Mouse (Mus musculus): ENCODE measurements around the gene Ifng.
"Not testable (repeated sequence)": the region's sequence is repeated elsewhere in the genome, so short reads cannot be mapped to it uniquely, and the experiment has no call there.

Ifng gene

GRCm38 (mm10) chr10:118440742-118441240 is at the start of gene Ifng:
Ifng (plus strand) TSS chr10:118441046.
- no peak for DNase-seq (ENCODE audit: low read depth, low spot score)

GRCm38 (mm10) chr10:118399917-118400316 is 40.9 kb upstream of the Ifng start:
- DNase-seq (ENCODE audit: low read depth, low spot score): no peak

GRCm38 (mm10) chr10:118406463-118407221 is 34.2 kb upstream of the Ifng start:
- DNase-seq (ENCODE audit: low read depth, low spot score): no peak

GRCm38 (mm10) chr10:118411377-118411776 is 29.5 kb upstream of the Ifng start:
- no peak for DNase-seq (ENCODE audit: low read depth, low spot score)

GRCm38 (mm10) chr10:118412774-118413173 is 28.1 kb upstream of the Ifng start:
- DNase-seq (ENCODE audit: low read depth, low spot score): no peak

- DNase-seq (ENCODE audit: low read depth, low spot score): no peak
Measured at GRCm38 (mm10) chr10:118419000-118419425, 21.8 kb upstream of the Ifng start.

- no peak for DNase-seq (ENCODE audit: low read depth, low spot score)
Measured at GRCm38 (mm10) chr10:118420896-118421295, 19.9 kb upstream of the Ifng start.

- no peak for DNase-seq (ENCODE audit: low read depth, low spot score)
Measured at GRCm38 (mm10) chr10:118435501-118435900, 5.3 kb upstream of the Ifng start.

GRCm38 (mm10) chr10:118441898-118442297 is 1.1 kb downstream of the Ifng start:
- no peak for DNase-seq (ENCODE audit: low read depth, low spot score)

GRCm38 (mm10) chr10:118442999-118443398 is 2.2 kb downstream of the Ifng start:
- no peak for DNase-seq (ENCODE audit: low read depth, low spot score)

- no peak for DNase-seq (ENCODE audit: low read depth, low spot score)
Measured at GRCm38 (mm10) chr10:118445021-118445420, 4.2 kb downstream of the Ifng start.

- DNase-seq (ENCODE audit: low read depth, low spot score): no peak
Measured at GRCm38 (mm10) chr10:118445502-118445901, 4.7 kb downstream of the Ifng start.

GRCm38 (mm10) chr10:118445978-118446377 is 5.1 kb downstream of the Ifng start:
- DNase-seq (ENCODE audit: low read depth, low spot score): no peak

- no peak for DNase-seq (ENCODE audit: low read depth, low spot score)
Measured at GRCm38 (mm10) chr10:118451747-118452146, 10.9 kb downstream of the Ifng start.

GRCm38 (mm10) chr10:118458729-118459128 is 17.9 kb downstream of the Ifng start:
- no peak for DNase-seq (ENCODE audit: low read depth, low spot score)

GRCm38 (mm10) chr10:118461126-118461767 is 20.4 kb downstream of the Ifng start:
- no peak for DNase-seq (ENCODE audit: low read depth, low spot score)

GRCm38 (mm10) chr10:118466481-118466880 is 25.6 kb downstream of the Ifng start:
- no peak for DNase-seq (ENCODE audit: low read depth, low spot score)

- no peak for DNase-seq (ENCODE audit: low read depth, low spot score)
Measured at GRCm38 (mm10) chr10:118469047-118469446, 28.2 kb downstream of the Ifng start.

- peak; percentile 68 for DNase-seq (ENCODE audit: low read depth, low spot score)
Measured at GRCm38 (mm10) chr10:118470296-118470957, 29.6 kb downstream of the Ifng start.

GRCm38 (mm10) chr10:118472846-118473245 is 32.0 kb downstream of the Ifng start:
- DNase-seq (ENCODE audit: low read depth, low spot score): not testable (repeated sequence)

- peak; percentile 55 for DNase-seq (ENCODE audit: low read depth, low spot score)
Measured at GRCm38 (mm10) chr10:118476696-118477095, 35.9 kb downstream of the Ifng start.

- DNase-seq (ENCODE audit: low read depth, low spot score): no peak
Measured at GRCm38 (mm10) chr10:118477297-118477696, 36.5 kb downstream of the Ifng start.

Measured in telencephalon, adult 2 months (tissue).